Mouse (Mus musculus) liver, embryonic 15.5 days (tissue): ENCODE measurements at regions not wholly inside any gene's neighbourhood (a gene's known extent, or its start where the extent isn't known, plus 50 kb on each side); places are given as distances from the start of the nearest gene placed in this dataset.
A peak's percentile ranks its signal among the peaks of the same experiment; 100 is the strongest.

ENCODE experiments used
- ATAC-seq: fragments of 200-750 bp; cut with Nextera tagmentation; 2 replicates; pipeline ENCODE4 v1.8.0; 2017; ENCODE audit warnings: moderate number of reproducible peaks, mild to moderate bottlenecking, moderate library complexity; ENCODE audit not compliant: insufficient read depth
- H3K27ac ChIP-seq: fragments of 300-500 bp; sonication (generic); replicated peaks from 2 replicates; pipeline ENCODE4 v1.5.1; 2015; ENCODE audit warnings: mild to moderate bottlenecking, inconsistent platforms
- H3K27me3 ChIP-seq: fragments of 300-500 bp; sonication (generic); 2 replicates; pipeline ENCODE4 v1.6.1; 2015; ENCODE audit warnings: mild to moderate bottlenecking, inconsistent platforms
- H3K36me3 ChIP-seq: fragments of 300-500 bp; sonication (generic); replicated peaks from 2 replicates; pipeline ENCODE4 v1.6.1; 2015; ENCODE audit warnings: moderate library complexity, mild to moderate bottlenecking, inconsistent platforms
- H3K4me1 ChIP-seq: fragments of 300-500 bp; sonication (generic); replicated peaks from 2 replicates; pipeline ENCODE4 v1.6.1; 2015; ENCODE audit warnings: inconsistent platforms
- H3K4me2 ChIP-seq: fragments of 300-500 bp; sonication (generic); 2 replicates; pipeline ENCODE4 v1.6.1; 2015; ENCODE audit warnings: moderate library complexity, mild to moderate bottlenecking, inconsistent platforms
- H3K4me3 ChIP-seq: fragments of 300-500 bp; sonication (generic); replicated peaks from 2 replicates; pipeline ENCODE4 v1.5.1; 2015; ENCODE audit warnings: mild to moderate bottlenecking, inconsistent platforms
- H3K9ac ChIP-seq: fragments of 300-500 bp; sonication (generic); 2 replicates; pipeline ENCODE4 v1.6.1; 2015; ENCODE audit warnings: moderate library complexity, mild to moderate bottlenecking, inconsistent platforms
- H3K9me3 ChIP-seq: fragments of 300-500 bp; sonication (generic); replicated peaks from 2 replicates; pipeline ENCODE4 v1.6.1; 2016; ENCODE audit warnings: inconsistent platforms
- WGBS: fragments of 180-500 bp; shearing (Covaris S2); methylation state at CpG from one replicate; pipeline ENCODE4 v1.1.7; 2015; ENCODE audit warnings: mixed read lengths; ENCODE audit not compliant: insufficient replicate concordance; 5-methylcytosine and 5-hydroxymethylcytosine counted together

GRCm38 (mm10) chr19:53476768-53477547, 52.0 kb upstream of the Dusp5 start:
- Histone ChIP-seq H3K27ac (0 out of 2 replicates have a peak overlapping the region, but pooled peaks have one; percentile 1), H3K27me3 (no peaks in the 10 kb centered on the region), H3K9me3 (no peaks in the 10 kb centered on the region), H3K36me3 (no peaks in the 10 kb centered on the region), H3K4me3 (no peak overlapping the region), H3K4me2 (no peak overlapping the region), H3K9ac (no peak overlapping the region), H3K4me1 (peaks cover 12% of the 10 kb centered on the region)
- WGBS, result 52% methylated on average over 14 of the region's 14 CpGs
- ATAC-seq, result peak; percentile 58

DNA sequence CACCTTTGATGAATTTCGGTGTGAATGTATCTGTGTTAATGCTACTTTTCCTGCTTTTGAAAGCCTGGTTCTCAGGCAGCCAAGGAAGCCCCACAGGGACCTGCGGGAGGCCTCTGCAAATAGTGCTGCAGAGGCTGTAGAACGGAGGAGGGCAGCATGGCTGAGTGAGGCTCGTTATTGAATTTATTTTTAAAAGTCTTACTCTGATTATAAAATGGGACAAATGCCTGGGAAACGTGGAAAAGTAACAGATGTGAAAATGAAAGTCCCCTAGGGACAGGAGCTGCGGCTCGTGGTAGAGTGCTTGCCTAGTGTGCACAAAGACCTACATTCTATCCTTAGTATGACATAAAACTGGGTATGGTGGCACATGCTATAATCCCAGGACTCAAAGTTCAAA, 59.7 kb upstream of the Dusp5 start:
- Histone ChIP-seq H3K4me2 (no peak overlapping the region), H3K9me3 (no peaks in the 10 kb centered on the region), H3K27ac (no peak overlapping the region), H3K9ac (no peak overlapping the region), H3K36me3 (no peaks in the 10 kb centered on the region), H3K4me1 (peaks cover 4% of the 10 kb centered on the region; the same call in 1 of the 2 replicates), H3K27me3 (no peaks in the 10 kb centered on the region), H3K4me3 (no peak overlapping the region)
- ATAC-seq, result no peak
- WGBS, result 64% methylated on average over 7 of the region's 7 CpGs

DNA sequence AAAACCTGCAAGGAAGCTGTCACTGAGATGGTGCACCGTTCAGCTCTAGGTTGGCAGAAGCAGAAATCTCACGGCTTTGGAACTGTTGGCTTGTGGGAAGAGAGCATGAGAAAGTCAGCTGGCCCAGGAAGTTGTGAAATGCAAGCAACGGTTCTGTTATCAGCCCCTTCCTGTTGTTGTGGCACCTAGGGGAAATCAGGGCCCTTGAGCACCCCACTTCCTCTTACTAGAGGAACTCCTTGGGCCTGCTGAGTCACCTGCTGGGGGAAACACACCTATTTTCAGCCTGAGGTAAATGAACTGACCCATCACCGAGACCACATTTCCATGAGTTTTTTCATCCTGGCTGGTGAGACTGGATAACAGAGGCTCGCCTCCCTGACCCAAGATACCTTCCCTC, 64.2 kb upstream of the Dusp5 start:
- WGBS, result 11% methylated on average over 5 of the region's 5 CpGs
- H3K4me1 ChIP-seq, result peaks cover 15% of the 10 kb centered on the region; the same call in 1 of the 2 replicates
- no peak overlapping the region for H3K9ac ChIP-seq
- ATAC-seq, result no peak; the same call in 1 of the 2 replicates
- H3K27me3 ChIP-seq, result no peaks in the 10 kb centered on the region
- H3K9me3 ChIP-seq, result no peaks in the 10 kb centered on the region
- no peak overlapping the region for H3K4me2 ChIP-seq
- no peak overlapping the region; the same call in 1 of the 2 replicates for H3K4me3 ChIP-seq
- peak overlapping the region; percentile 62; the same call in 1 of the 2 replicates for H3K27ac ChIP-seq
- no peaks in the 10 kb centered on the region for H3K36me3 ChIP-seq

- Histone ChIP-seq H3K27me3 (0 out of 2 replicates have a peak, but pooled peaks cover 1% of the 10 kb centered on the region), H3K4me2 (peak overlapping the region; percentile 27; the same call in 1 of the 2 replicates), H3K36me3 (no peaks in the 10 kb centered on the region), H3K27ac (peak overlapping the region; percentile 62), H3K9me3 (no peaks in the 10 kb centered on the region), H3K4me1 (peaks cover 15% of the 10 kb centered on the region; the same call in 1 of the 2 replicates), H3K4me3 (no peak overlapping the region; the same call in 1 of the 2 replicates), H3K9ac (no peak overlapping the region)
- 33% methylated on average over 3 of the region's 3 CpGs for WGBS
- ATAC-seq, result no peak
These were observed 64.8 kb upstream of the Dusp5 start for GRCm38 (mm10) chr19:53464135-53464534.

GRCm38 (mm10) chr19:53461025-53462015, 67.6 kb upstream of the Dusp5 start:
- no peak overlapping the region for H3K4me3 ChIP-seq
- H3K27me3 ChIP-seq, result peaks cover 10% of the 10 kb centered on the region; the same call in 1 of the 2 replicates
- no peak overlapping the region for H3K9ac ChIP-seq
- ATAC-seq, result no peak
- no peaks in the 10 kb centered on the region for H3K36me3 ChIP-seq
- no peak overlapping the region for H3K27ac ChIP-seq
- H3K4me2 ChIP-seq, result 0 out of 2 replicates have a peak overlapping the region, but pooled peaks have one; percentile 10
- peaks cover 15% of the 10 kb centered on the region; the same call in 1 of the 2 replicates for H3K4me1 ChIP-seq
- H3K9me3 ChIP-seq, result no peaks in the 10 kb centered on the region
- WGBS, result 47% methylated on average over 17 of the region's 17 CpGs

GRCm38 (mm10) chr19:53460312-53461024, 68.4 kb upstream of the Dusp5 start:
- peaks cover 10% of the 10 kb centered on the region; the same call in 1 of the 2 replicates for H3K27me3 ChIP-seq
- H3K4me2 ChIP-seq, result peak overlapping the region; percentile 10; the same call in 1 of the 2 replicates
- no peaks in the 10 kb centered on the region for H3K9me3 ChIP-seq
- ATAC-seq, result no peak
- H3K4me3 ChIP-seq, result no peak overlapping the region
- H3K27ac ChIP-seq, result no peak overlapping the region
- no peaks in the 10 kb centered on the region for H3K36me3 ChIP-seq
- H3K9ac ChIP-seq, result no peak overlapping the region
- peaks cover 15% of the 10 kb centered on the region; the same call in 1 of the 2 replicates for H3K4me1 ChIP-seq
- 22% methylated on average over 19 of the region's 19 CpGs for WGBS

- 28% methylated on average over 3 of the region's 3 CpGs for WGBS
- Histone ChIP-seq H3K27ac (no peak overlapping the region), H3K36me3 (no peaks in the 10 kb centered on the region), H3K9ac (no peak overlapping the region), H3K4me3 (no peak overlapping the region), H3K4me1 (peaks cover 11% of the 10 kb centered on the region; the same call in 1 of the 2 replicates), H3K27me3 (peaks cover 10% of the 10 kb centered on the region; the same call in 1 of the 2 replicates), H3K9me3 (no peaks in the 10 kb centered on the region), H3K4me2 (no peak overlapping the region)
- no peak for ATAC-seq
These were observed 69.0 kb upstream of the Smndc1 start for GRCm38 (mm10) chr19:53459407-53459788.

GRCm38 (mm10) chr19:53458770-53459406, 68.5 kb upstream of the Smndc1 start:
- Histone ChIP-seq H3K27ac (no peak overlapping the region), H3K4me3 (no peak overlapping the region), H3K36me3 (no peaks in the 10 kb centered on the region), H3K27me3 (peaks cover 10% of the 10 kb centered on the region; the same call in 1 of the 2 replicates), H3K4me1 (peaks cover 11% of the 10 kb centered on the region; the same call in 1 of the 2 replicates), H3K4me2 (no peak overlapping the region), H3K9me3 (no peaks in the 10 kb centered on the region), H3K9ac (no peak overlapping the region)
- no peak for ATAC-seq
- 54% methylated on average over 10 of the region's 10 CpGs for WGBS

GRCm38 (mm10) chr19:53456681-53457080, 66.3 kb upstream of the Smndc1 start:
- Histone ChIP-seq H3K4me1 (peaks cover 11% of the 10 kb centered on the region; the same call in 1 of the 2 replicates), H3K27ac (no peak overlapping the region), H3K9me3 (no peaks in the 10 kb centered on the region), H3K27me3 (peaks cover 10% of the 10 kb centered on the region; the same call in 1 of the 2 replicates), H3K4me3 (no peak overlapping the region), H3K9ac (no peak overlapping the region), H3K36me3 (no peaks in the 10 kb centered on the region), H3K4me2 (no peak overlapping the region)
- no peak for ATAC-seq
- WGBS, result 66% methylated on average over 5 of the region's 5 CpGs

- no peaks in the 10 kb centered on the region for H3K36me3 ChIP-seq
- no peak for ATAC-seq
- H3K4me2 ChIP-seq, result no peak overlapping the region
- H3K4me1 ChIP-seq, result peaks cover 2% of the 10 kb centered on the region; the same call in 1 of the 2 replicates
- H3K27me3 ChIP-seq, result peaks cover 10% of the 10 kb centered on the region; the same call in 1 of the 2 replicates
- H3K9me3 ChIP-seq, result no peaks in the 10 kb centered on the region
- no peak overlapping the region for H3K27ac ChIP-seq
- H3K4me3 ChIP-seq, result no peak overlapping the region
- WGBS, result 26% methylated on average over 4 of the region's 4 CpGs
- no peak overlapping the region for H3K9ac ChIP-seq
These were observed 64.2 kb upstream of the Smndc1 start for GRCm38 (mm10) chr19:53454571-53454970.
